Mouse (Mus musculus): ENCODE data around the gene Bcar1.

GRCm38 (mm10) chr8:111789639-111790038 is 46.0 kb upstream of the Bcar1 start:
- TF ChIP-seq CTCF (IDR thresholded peaks at IDR 0.05; ENCODE audit: control insufficient read depth, insufficient read depth, insufficient replicate concordance, low read depth, low read length) = no peak
- no peak for TF ChIP-seq POLR2A (IDR thresholded peaks at IDR 0.05; ENCODE audit: control insufficient read depth, low read depth, low read length)

Measured in testis, adult 2 months (tissue).